Mouse (Mus musculus) lung, postnatal 14 days (tissue): Measurements from ENCODE around the gene Vmn1r9.
"Not testable (repeated sequence)": the region's sequence is repeated elsewhere in the genome, so short reads cannot be mapped to it uniquely, and the experiment has no call there.

Experiments
- DNase-seq: peaks from one replicate; pipeline ENCODE4 v3.0.0; 2021

Gene Vmn1r9

GRCm38 (mm10) chr6:57066487-57066886 lies at the start of gene Vmn1r9:
TSS of gene Vmn1r9 (plus strand) at chr6:57066787.
- no peak for DNase-seq

GRCm38 (mm10) chr6:57025224-57025623 lies 41.4 kb upstream of the Vmn1r9 start, which contains the start of gene Vmn1r7:
TSS of gene Vmn1r7 (minus strand) at chr6:57025324.
- not testable (repeated sequence) for DNase-seq

- no peak for DNase-seq
These were observed 34.6 kb upstream of the Vmn1r9 start, which contains the start of gene Vmn1r8 for GRCm38 (mm10) chr6:57031984-57032383. TSS of gene Vmn1r8 (plus strand) at chr6:57032284.

GRCm38 (mm10) chr6:57034674-57035073 lies 31.9 kb upstream of the Vmn1r9 start:
- DNase-seq, result no peak

- no peak for DNase-seq
These were observed 2.9 kb upstream of the Vmn1r9 start for GRCm38 (mm10) chr6:57063730-57064129.

GRCm38 (mm10) chr6:57106358-57106757 lies 39.8 kb downstream of the Vmn1r9 start:
- no peak for DNase-seq

- DNase-seq, result no peak
These were observed 42.6 kb downstream of the Vmn1r9 start, which contains the start of gene Vmn1r10 for GRCm38 (mm10) chr6:57109154-57109553. TSS of gene Vmn1r10 (plus strand) at chr6:57109454.
